Mouse (Mus musculus) urinary bladder, postnatal 4 days (tissue): ENCODE results near the gene Cmtr2.

ENCODE experiments used
- DNase-seq, 2 experiments: peaks; one replicate each; pipeline ENCODE4 v3.0.0; 2021 to 2022; ENCODE audit warnings: low spot score in 2 of 2

Cmtr2 gene

GRCm38 (mm10) chr8:110215365-110215764 lies at the start of gene Cmtr2:
Gene Cmtr2 (plus strand): TSS chr8:110215665.
- DNase-seq = peak in 1 of 2 experiments; percentile 22

DNA sequence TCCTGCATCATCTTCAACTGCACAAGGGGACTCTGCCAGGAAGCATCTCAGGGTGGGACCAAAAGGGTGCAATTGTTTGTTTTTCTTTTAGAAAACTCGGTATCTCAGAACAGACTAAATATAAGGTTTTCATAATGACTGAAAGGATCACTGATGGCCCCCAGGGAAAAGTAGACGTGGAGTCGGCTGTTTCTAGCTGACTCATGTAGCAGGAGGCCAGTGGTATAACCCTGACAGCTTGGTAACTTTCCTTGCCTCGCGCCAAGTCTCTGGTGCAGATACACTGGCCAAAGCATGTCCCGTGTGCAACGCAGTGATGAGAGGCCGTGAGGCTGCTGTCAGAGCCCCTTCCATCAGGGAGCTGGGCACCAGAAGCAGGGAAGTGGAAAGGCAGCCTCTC lies 49.2 kb upstream of the Cmtr2 start:
- DNase-seq = no peak

DNA sequence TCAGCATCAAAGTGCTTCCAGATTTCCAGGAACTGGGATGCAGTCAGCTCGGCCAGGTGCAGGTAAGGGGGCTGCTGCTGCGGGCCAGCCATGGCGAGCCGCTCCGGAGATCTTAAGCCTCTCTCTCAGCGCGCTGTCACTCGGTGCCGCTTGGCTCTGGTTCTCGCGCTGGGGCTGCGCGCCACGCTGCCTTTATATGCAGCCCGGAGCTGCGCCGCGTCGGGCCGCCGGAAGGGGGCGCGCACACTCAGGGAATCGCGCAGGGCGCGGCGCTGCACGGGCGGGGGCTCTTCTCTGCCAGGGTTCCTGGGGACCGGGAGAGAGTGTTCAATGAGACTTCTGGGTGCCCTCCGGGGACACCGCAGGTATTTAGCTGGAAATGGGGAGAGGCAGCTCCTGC lies 47.4 kb upstream of the Cmtr2 start, which contains the start of gene Calb2:
Calb2 (minus strand) TSS at position 165 of the 400 bp plus-strand sequence.
- DNase-seq = peak in 1 of 2 experiments; percentile 21

- DNase-seq = no peak
These were observed 43.3 kb upstream of the Cmtr2 start for GRCm38 (mm10) chr8:110172161-110172560.

DNA sequence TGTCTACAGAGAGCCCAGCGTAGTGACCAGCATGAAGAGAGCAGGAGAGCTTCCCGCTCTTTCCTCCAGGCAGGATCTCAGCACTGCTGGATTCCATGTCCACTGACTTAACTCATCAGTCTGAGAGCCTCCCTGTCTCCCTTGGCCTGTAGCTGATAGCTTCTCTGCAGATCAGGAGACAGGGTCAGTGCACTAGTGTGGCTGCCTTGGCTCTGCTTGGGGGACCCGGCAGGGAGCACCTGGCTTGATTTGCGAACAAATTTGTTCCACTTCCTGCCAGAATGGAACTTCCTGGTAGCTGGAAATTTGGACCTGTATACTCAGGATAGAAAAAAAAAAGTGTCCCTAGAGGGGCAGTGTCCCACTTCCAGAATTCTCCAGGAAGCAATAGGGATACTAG lies 40.6 kb upstream of the Cmtr2 start:
- DNase-seq = no peak

GRCm38 (mm10) chr8:110177359-110178155 lies 37.9 kb upstream of the Cmtr2 start:
- no peak for DNase-seq

GRCm38 (mm10) chr8:110182735-110183367 lies 32.6 kb upstream of the Cmtr2 start:
- DNase-seq = no peak

DNA sequence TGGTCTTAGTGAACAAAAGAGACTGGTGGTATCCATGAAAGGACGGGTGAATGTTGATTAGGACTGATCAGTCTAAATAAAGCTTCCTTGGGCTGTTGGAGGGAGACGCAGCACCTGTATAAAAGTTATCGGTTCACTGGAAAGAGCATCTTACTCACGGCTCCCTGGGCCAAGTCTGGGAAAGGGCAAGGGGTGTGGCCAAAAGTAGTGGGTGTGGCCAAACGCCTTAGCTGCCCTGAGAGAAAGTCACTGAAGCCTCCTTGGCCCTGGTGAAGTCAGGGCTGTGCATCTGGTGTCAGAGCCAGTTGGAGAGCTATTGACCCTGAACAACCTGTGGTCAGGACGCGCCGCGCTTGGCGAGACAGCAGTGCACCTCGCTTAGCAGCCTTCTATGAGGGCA lies 31.7 kb upstream of the Cmtr2 start:
- DNase-seq = no peak

GRCm38 (mm10) chr8:110185538-110185937 lies 29.9 kb upstream of the Cmtr2 start:
- no peak for DNase-seq

- DNase-seq = no peak
These were observed 26.3 kb upstream of the Cmtr2 start for GRCm38 (mm10) chr8:110188961-110189750.

GRCm38 (mm10) chr8:110196678-110197077 lies 18.8 kb upstream of the Cmtr2 start:
- DNase-seq = peak in 1 of 2 experiments; percentile 25

- no peak for DNase-seq
These were observed 13.7 kb upstream of the Cmtr2 start for GRCm38 (mm10) chr8:110201806-110202205.

GRCm38 (mm10) chr8:110216253-110216652 lies 788 bp downstream of the Cmtr2 start:
- DNase-seq = peak in 1 of 2 experiments; percentile 4

DNA sequence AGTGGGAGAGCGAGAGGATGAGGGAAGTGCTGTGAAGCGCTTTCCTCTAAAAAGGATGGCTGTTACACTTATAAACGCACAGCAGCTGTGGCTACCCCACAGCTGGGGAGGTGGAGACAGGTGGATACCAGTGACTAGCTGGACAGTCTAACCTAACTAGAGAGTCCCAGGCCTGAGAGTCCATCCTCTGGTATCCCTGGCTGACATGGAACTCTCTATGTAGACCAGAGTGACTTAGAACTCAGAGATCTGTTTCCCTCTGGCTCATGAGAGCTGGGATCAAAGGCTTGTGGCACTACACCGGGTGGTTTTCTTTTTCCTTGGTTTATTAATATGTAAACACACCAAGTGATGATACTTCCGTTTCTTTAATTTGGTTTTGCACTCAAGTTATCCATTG lies 1.7 kb downstream of the Cmtr2 start:
- peak in 1 of 2 experiments; percentile 47 for DNase-seq

GRCm38 (mm10) chr8:110217681-110218131 lies 2.2 kb downstream of the Cmtr2 start:
- DNase-seq = peak; percentile 99

- DNase-seq = peak in 1 of 2 experiments; percentile 8
These were observed 3.0 kb downstream of the Cmtr2 start for GRCm38 (mm10) chr8:110218511-110218910.

GRCm38 (mm10) chr8:110220936-110221335 lies 5.5 kb downstream of the Cmtr2 start:
- no peak for DNase-seq

DNA sequence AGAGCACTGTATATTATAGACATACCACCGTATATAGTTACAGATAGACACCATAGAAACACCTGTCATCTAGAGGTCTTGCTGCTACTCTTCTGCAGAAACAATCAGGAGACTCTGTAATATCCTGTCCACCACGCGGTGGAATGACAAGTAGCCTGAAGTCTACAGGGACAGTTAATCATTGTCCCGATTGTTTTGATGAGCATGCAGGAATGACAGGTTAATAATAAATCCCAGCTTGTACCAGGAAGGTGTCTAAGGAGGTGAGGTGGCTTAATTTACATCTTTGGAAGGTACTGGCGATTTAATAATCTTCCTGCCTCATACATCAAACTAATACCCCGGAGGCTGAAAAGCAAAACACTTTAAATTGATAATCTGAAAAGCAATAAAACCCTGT lies 15.3 kb downstream of the Cmtr2 start:
- no peak for DNase-seq

GRCm38 (mm10) chr8:110242278-110243177 lies 27.1 kb downstream of the Cmtr2 start:
- DNase-seq = no peak

- DNase-seq = no peak
These were observed 29.1 kb downstream of the Cmtr2 start for GRCm38 (mm10) chr8:110244566-110244965.

DNA sequence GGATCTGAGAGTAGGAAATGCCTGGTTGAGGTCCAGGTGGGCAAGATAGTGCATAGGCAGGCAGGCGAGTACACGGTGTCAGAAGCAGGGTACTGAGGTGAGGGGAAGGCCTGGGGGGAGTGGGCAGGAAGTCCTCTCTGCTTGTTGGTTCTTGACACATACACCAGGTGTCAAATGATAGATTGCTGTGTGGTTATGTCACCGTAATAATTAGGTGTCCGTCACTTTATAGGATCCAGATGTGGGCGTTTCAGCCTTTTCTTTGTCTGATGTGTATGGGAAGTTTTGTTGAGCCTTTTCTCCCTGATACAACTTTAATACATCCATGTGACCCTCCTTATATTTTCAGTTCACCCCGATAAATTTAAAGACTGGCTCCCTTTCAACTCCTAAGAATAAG lies 31.8 kb downstream of the Cmtr2 start:
- no peak for DNase-seq
